Mouse (Mus musculus): Measurements from ENCODE around the gene P3h3. TPM values are rescaled to one million over a fixed set of nuclear protein-coding genes. Genes with fewer than 3 reads are reported as not detected.
A peak's percentile ranks its signal among the peaks of the same experiment; 100 is the strongest.
"Not testable (repeated sequence)": the region's sequence is repeated elsewhere in the genome, so short reads cannot be mapped to it uniquely, and the experiment has no call there.

The P3h3 gene
- polyA plus RNA-seq, 1 experiment: 9.3 TPM

GRCm38 (mm10) chr6:124805341-124806321, 51.9 kb downstream of the P3h3 start:
- DNase-seq (ENCODE audit: low read depth in 1 of 2, low spot score in 2 of 2): peak; percentile 67 to 73
- no peaks in the 10 kb centered on the region for H3K36me3 ChIP-seq (ENCODE audit: control insufficient read depth, insufficient read depth, low read length)
- peak overlapping the region; percentile 56 for H3K4me3 ChIP-seq (ENCODE audit: extremely low read depth, insufficient read depth, insufficient read length)
- TF ChIP-seq CTCF (IDR thresholded peaks at IDR 0.05; ENCODE audit: extremely low read depth, insufficient read depth, insufficient read length, insufficient replicate concordance) (no peak), POLR2A (IDR thresholded peaks at IDR 0.05; ENCODE audit: low read depth, low read length) (no peak)
- H3K4me1 ChIP-seq (ENCODE audit: control insufficient read depth, insufficient read depth, insufficient read length): peaks cover 8% of the 10 kb centered on the region
- no peak overlapping the region for H3K27ac ChIP-seq (ENCODE audit: insufficient read depth, low read length)
- no peaks in the 10 kb centered on the region for H3K27me3 ChIP-seq (ENCODE audit: control insufficient read depth, insufficient read depth, low read length)
- 8% methylated on average over 34 of the region's 34 CpGs for WGBS

- peaks cover 8% of the 10 kb centered on the region for H3K4me1 ChIP-seq (ENCODE audit: control insufficient read depth, insufficient read depth, insufficient read length)
- H3K36me3 ChIP-seq (ENCODE audit: control insufficient read depth, insufficient read depth, low read length): no peaks in the 10 kb centered on the region
- no peak for TF ChIP-seq CTCF (IDR thresholded peaks at IDR 0.05; ENCODE audit: extremely low read depth, insufficient read depth, insufficient read length, insufficient replicate concordance)
- no peak for TF ChIP-seq POLR2A (IDR thresholded peaks at IDR 0.05; ENCODE audit: low read depth, low read length)
- DNase-seq (ENCODE audit: low read depth in 1 of 2, low spot score in 2 of 2): no peak
- H3K4me3 ChIP-seq (ENCODE audit: extremely low read depth, insufficient read depth, insufficient read length): no peak overlapping the region
- H3K27ac ChIP-seq (ENCODE audit: insufficient read depth, low read length): no peak overlapping the region
- H3K27me3 ChIP-seq (ENCODE audit: control insufficient read depth, insufficient read depth, low read length): no peaks in the 10 kb centered on the region
- WGBS: 75% methylated on average over 3 of the region's 3 CpGs
Measured at GRCm38 (mm10) chr6:124804341-124804740, 53.2 kb downstream of the P3h3 start.

- WGBS: 98% methylated on average over 4 of the region's 4 CpGs
- not testable (repeated sequence) for H3K36me3 ChIP-seq (ENCODE audit: control insufficient read depth, insufficient read depth, low read length); H3K27me3 ChIP-seq (ENCODE audit: control insufficient read depth, insufficient read depth, low read length); H3K4me3 ChIP-seq (ENCODE audit: extremely low read depth, insufficient read depth, insufficient read length); H3K4me1 ChIP-seq (ENCODE audit: control insufficient read depth, insufficient read depth, insufficient read length); H3K27ac ChIP-seq (ENCODE audit: insufficient read depth, low read length); DNase-seq (ENCODE audit: low read depth in 1 of 2, low spot score in 2 of 2)
Measured at GRCm38 (mm10) chr6:124803691-124804090, 53.9 kb downstream of the P3h3 start.

- Histone ChIP-seq H3K36me3 (ENCODE audit: control insufficient read depth, insufficient read depth, low read length) (no peaks in the 10 kb centered on the region), H3K27me3 (ENCODE audit: control insufficient read depth, insufficient read depth, low read length) (no peaks in the 10 kb centered on the region), H3K27ac (ENCODE audit: insufficient read depth, low read length) (no peak overlapping the region), H3K4me1 (ENCODE audit: control insufficient read depth, insufficient read depth, insufficient read length) (peaks cover 4% of the 10 kb centered on the region), H3K4me3 (ENCODE audit: extremely low read depth, insufficient read depth, insufficient read length) (no peak overlapping the region)
- DNase-seq (ENCODE audit: low read depth in 1 of 2, low spot score in 2 of 2): no peak
- 87% methylated on average over 3 of the region's 3 CpGs for WGBS
- TF ChIP-seq POLR2A (IDR thresholded peaks at IDR 0.05; ENCODE audit: low read depth, low read length): no peak
- TF ChIP-seq CTCF (IDR thresholded peaks at IDR 0.05; ENCODE audit: extremely low read depth, insufficient read depth, insufficient read length, insufficient replicate concordance): no peak
Measured at GRCm38 (mm10) chr6:124803061-124803460, 54.5 kb downstream of the P3h3 start.

GRCm38 (mm10) chr6:124802400-124802799, 55.2 kb downstream of the P3h3 start:
- not testable (repeated sequence) for H3K27me3 ChIP-seq (ENCODE audit: control insufficient read depth, insufficient read depth, low read length); H3K4me3 ChIP-seq (ENCODE audit: extremely low read depth, insufficient read depth, insufficient read length); H3K36me3 ChIP-seq (ENCODE audit: control insufficient read depth, insufficient read depth, low read length); DNase-seq (ENCODE audit: low read depth in 1 of 2, low spot score in 2 of 2); H3K27ac ChIP-seq (ENCODE audit: insufficient read depth, low read length); H3K4me1 ChIP-seq (ENCODE audit: control insufficient read depth, insufficient read depth, insufficient read length)
- WGBS: 25% methylated on average over 6 of the region's 9 CpGs

GRCm38 (mm10) chr6:124796200-124796599, 61.4 kb downstream of the P3h3 start:
- TF ChIP-seq POLR2A (IDR thresholded peaks at IDR 0.05; ENCODE audit: low read depth, low read length): no peak
- TF ChIP-seq CTCF (IDR thresholded peaks at IDR 0.05; ENCODE audit: extremely low read depth, insufficient read depth, insufficient read length, insufficient replicate concordance): no peak
- no peak overlapping the region for H3K27ac ChIP-seq (ENCODE audit: insufficient read depth, low read length)

GRCm38 (mm10) chr6:124795781-124796180, 61.8 kb downstream of the P3h3 start:
- no peaks in the 10 kb centered on the region for H3K27me3 ChIP-seq (ENCODE audit: control insufficient read depth, insufficient read depth, low read length)
- H3K4me1 ChIP-seq (ENCODE audit: control insufficient read depth, insufficient read depth, insufficient read length): no peaks in the 10 kb centered on the region
- H3K4me3 ChIP-seq (ENCODE audit: extremely low read depth, insufficient read depth, insufficient read length): no peak overlapping the region
- TF ChIP-seq CTCF (IDR thresholded peaks at IDR 0.05; ENCODE audit: extremely low read depth, insufficient read depth, insufficient read length, insufficient replicate concordance): no peak
- TF ChIP-seq POLR2A (IDR thresholded peaks at IDR 0.05; ENCODE audit: low read depth, low read length): no peak
- no peaks in the 10 kb centered on the region for H3K36me3 ChIP-seq (ENCODE audit: control insufficient read depth, insufficient read depth, low read length)
- DNase-seq (ENCODE audit: low read depth in 1 of 2, low spot score in 2 of 2): no peak
- 82% methylated on average over 4 of the region's 4 CpGs for WGBS
- H3K27ac ChIP-seq (ENCODE audit: insufficient read depth, low read length): no peak overlapping the region

More at GRCm38 (mm10) chr6:124796200-124796599, 61.4 kb downstream of the P3h3 start:
- no peak for DNase-seq (ENCODE audit: low read depth in 1 of 2, low spot score in 2 of 2)
- Histone ChIP-seq H3K36me3 (ENCODE audit: control insufficient read depth, insufficient read depth, low read length) (no peaks in the 10 kb centered on the region), H3K4me3 (ENCODE audit: extremely low read depth, insufficient read depth, insufficient read length) (no peak overlapping the region), H3K4me1 (ENCODE audit: control insufficient read depth, insufficient read depth, insufficient read length) (no peaks in the 10 kb centered on the region), H3K27me3 (ENCODE audit: control insufficient read depth, insufficient read depth, low read length) (no peaks in the 10 kb centered on the region)
- WGBS: 88% methylated on average over 2 of the region's 2 CpGs
